Mouse (Mus musculus): Measurements from ENCODE around the gene Dennd2c. TPM values are rescaled to one million over a fixed set of nuclear protein-coding genes. Genes with fewer than 3 reads are reported as not detected.

Dennd2c gene
- 3.7 and 3.8 TPM in 2 replicates for polyA plus RNA-seq (2014; fragmentation: Nextera tagmentation; extraction: Ambion mirVana)

DNA sequence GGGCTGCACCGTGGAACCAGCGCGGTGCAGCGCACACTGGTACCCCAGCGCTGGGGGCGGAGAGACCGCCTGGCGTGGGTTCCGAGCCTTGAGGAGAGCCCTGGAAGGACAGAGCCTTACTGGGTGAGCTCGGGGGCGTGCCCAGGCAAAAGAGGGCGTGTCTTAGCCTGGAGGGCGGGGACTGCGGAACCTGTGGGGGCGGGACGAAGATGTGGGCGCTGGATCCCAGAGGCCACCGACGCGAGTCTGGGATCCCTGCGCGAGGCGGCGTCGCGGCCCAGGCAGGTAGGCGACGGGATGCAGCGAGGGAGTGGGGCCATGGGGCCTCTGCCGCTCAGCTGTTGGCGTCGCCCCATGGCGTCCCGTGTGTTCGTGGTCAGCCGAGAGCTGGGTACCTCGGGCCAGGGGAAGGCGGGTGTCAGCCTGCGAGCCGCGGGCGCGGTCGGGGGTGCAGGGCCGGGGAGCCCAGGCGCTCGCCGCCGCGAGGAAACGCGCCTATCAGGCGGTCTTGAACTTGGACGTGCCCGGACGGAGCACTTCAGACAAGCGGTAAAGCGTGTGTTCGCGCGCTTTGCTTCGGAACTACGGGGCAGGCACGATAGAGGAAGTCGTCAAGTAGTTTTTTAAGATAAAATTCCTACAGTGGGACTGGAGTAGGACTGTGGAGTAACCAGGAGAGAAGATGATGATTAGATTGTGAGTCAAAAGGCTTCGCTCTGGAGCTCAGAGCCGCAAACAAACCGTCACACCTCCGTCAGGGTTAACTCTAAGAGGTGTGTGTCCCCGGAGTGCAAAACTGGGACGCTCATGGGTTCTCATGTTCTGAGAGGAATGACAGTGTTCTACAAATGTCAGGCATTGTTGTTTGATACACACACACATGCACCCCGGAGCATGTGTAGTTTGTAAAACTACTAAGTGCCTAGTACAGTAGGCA is at the start of gene Dennd2c:
Gene Dennd2c, plus strand, starts transcription at position 151 of the 937 bp plus-strand sequence.
- peak within 1 kb of the TSS; percentile 52 for H3K4me3 ChIP-seq (ENCODE audit: low read depth, low read length)
- H3K36me3 ChIP-seq (ENCODE audit: control insufficient read depth, insufficient read depth, low read length): no peaks in the 10 kb centered on the region
- H3K27me3 ChIP-seq (ENCODE audit: control insufficient read depth, insufficient read depth, low read length): no peaks in the 10 kb centered on the region
- peak within 1 kb of the TSS; percentile 56 for H3K9ac ChIP-seq (ENCODE audit: low read length)
- H3K27ac ChIP-seq (replicated peaks; ENCODE audit: low read depth, low read length): no peak within 1 kb of the TSS
- peak; percentile 96 for DNase-seq (ENCODE audit: low spot score)
- H3K4me1 ChIP-seq (ENCODE audit: control insufficient read depth, insufficient read depth, low read length): peaks cover 3% of the 10 kb centered on the region; the same call in 1 of the 2 replicates
- under 1% methylated on average over 72 of the region's 72 CpGs for WGBS
- ATAC-seq (ENCODE audit: insufficient number of reproducible peaks, low FRiP score, low TSS enrichment, low read depth): peak; percentile 96
- H3K9me3 ChIP-seq (ENCODE audit: control insufficient read depth, low read length): no peaks in the 10 kb centered on the region
- H3K4me2 ChIP-seq (ENCODE audit: low read depth, severe bottlenecking): peak within 1 kb of the TSS; percentile 79

DNA sequence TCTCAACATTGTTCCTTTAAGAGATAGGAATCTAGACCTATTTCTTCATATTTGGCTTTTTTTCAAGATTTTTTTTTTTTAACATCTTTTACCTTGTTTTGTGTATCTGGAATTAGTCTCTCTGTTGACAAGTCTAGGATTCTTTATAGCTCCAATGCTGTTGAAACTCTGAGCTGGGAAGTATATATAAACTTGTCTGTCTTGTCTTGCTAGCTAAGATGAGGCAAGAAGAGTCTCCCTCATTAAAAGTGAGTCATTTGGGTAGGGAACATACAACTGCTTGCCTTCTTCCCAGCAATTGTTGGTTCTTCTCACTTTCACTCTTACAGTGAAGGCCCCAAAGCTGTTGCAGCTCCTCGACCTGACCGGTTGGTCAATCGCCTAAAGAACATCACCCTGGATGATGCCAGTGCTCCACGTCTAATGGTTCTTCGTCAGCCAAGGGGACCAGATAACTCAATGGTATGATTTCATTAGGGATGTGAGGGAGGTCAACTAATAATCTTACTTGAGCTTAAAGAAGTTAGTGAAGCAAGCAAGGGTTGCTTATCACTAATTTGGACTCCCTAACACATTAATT is 46.3 kb upstream of the Dennd2c start:
- ATAC-seq (ENCODE audit: insufficient number of reproducible peaks, low FRiP score, low TSS enrichment, low read depth) (no peak), DNase-seq (ENCODE audit: low spot score) (no peak)
- no peak overlapping the region for H3K27ac ChIP-seq (replicated peaks; ENCODE audit: low read depth, low read length)
- no peaks in the 10 kb centered on the region for H3K9me3 ChIP-seq (ENCODE audit: control insufficient read depth, low read length)
- no peaks in the 10 kb centered on the region for H3K4me1 ChIP-seq (ENCODE audit: control insufficient read depth, insufficient read depth, low read length)
- H3K4me2 ChIP-seq (ENCODE audit: low read depth, severe bottlenecking): no peak overlapping the region
- WGBS: 95% methylated on average over 5 of the region's 5 CpGs
- H3K36me3 ChIP-seq (ENCODE audit: control insufficient read depth, insufficient read depth, low read length): peaks cover 8% of the 10 kb centered on the region; the same call in 1 of the 2 replicates
- H3K27me3 ChIP-seq (ENCODE audit: control insufficient read depth, insufficient read depth, low read length): no peaks in the 10 kb centered on the region
- H3K4me3 ChIP-seq (ENCODE audit: low read depth, low read length): no peak overlapping the region
- no peak overlapping the region for H3K9ac ChIP-seq (ENCODE audit: low read length)

DNA sequence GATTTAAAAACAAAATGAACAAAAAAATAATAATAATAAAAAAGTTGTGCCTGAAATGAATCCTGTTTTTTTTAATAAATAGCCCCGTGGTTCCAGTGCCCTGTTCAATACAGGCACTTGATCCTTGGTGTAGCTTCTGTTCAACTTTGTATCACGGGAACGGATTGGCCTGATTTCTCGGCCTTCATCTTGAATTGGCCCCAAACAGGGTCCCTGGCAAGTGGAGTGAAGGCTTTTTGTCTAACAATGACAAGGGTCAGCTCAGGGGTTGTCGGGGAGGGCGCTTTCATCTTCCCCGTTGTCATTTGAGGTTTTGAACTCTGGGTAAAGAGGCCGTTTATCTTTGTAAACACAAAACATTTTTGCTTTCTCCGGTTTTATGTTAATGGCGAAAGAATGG is 44.7 kb upstream of the Dennd2c start:
- H3K36me3 ChIP-seq (ENCODE audit: control insufficient read depth, insufficient read depth, low read length): peaks cover 13% of the 10 kb centered on the region
- WGBS: 6% methylated on average over 10 of the region's 10 CpGs
- peak overlapping the region; percentile 83 for H3K4me2 ChIP-seq (ENCODE audit: low read depth, severe bottlenecking)
- H3K9ac ChIP-seq (ENCODE audit: low read length): no peak overlapping the region
- H3K27me3 ChIP-seq (ENCODE audit: control insufficient read depth, insufficient read depth, low read length): no peaks in the 10 kb centered on the region
- peak overlapping the region; percentile 69 for H3K4me3 ChIP-seq (ENCODE audit: low read depth, low read length)
- H3K27ac ChIP-seq (replicated peaks; ENCODE audit: low read depth, low read length): no peak overlapping the region
- no peaks in the 10 kb centered on the region for H3K9me3 ChIP-seq (ENCODE audit: control insufficient read depth, low read length)
- DNase-seq (ENCODE audit: low spot score) (no peak), ATAC-seq (ENCODE audit: insufficient number of reproducible peaks, low FRiP score, low TSS enrichment, low read depth) (peak; percentile 69)
- no peaks in the 10 kb centered on the region for H3K4me1 ChIP-seq (ENCODE audit: control insufficient read depth, insufficient read depth, low read length)

DNA sequence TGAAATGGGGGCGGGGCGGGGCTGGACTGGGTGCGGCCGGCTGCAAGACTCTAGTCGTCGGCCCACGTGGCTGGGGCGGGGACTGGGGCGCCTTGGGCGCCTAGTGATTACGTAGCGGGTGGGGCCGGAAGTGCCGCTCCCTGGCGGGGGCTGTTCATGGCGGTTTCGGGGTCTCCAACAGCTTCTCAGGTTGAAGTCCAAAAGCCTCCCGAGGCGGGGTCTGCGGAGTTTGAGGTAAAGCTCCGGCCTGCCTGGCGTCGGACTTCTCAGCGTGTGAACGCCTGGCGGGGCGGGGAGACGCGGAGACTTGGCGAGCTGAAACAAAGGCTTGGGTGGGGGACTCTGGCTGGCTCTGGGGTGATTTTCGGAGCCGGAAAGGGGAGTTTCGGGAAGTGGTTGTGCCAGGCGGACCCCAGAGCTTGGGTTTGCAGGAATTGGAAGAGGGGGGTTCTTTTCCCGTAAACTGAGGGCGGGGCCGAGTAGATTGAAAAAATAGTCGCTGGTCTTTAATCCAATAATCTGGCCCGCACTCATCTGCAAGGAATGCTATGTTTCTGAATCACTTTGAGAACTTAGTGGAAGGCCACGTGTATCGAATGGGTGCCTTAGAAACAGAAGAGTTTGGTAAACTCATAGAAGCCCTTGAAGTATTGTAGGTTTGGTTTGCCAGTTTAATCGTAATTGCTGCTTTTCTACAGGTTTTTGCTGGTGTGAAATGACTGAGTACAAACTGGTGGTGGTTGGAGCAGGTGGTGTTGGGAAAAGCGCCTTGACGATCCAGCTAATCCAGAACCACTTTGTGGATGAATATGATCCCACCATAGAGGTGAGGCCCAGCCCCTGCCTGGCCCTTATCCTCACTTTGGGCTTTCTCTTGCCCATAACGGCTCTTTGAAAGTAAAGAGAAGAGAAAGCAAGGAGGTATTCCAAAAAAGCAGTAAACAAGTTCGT is 43.9 kb upstream of the Dennd2c start, which contains the start of gene Nras:
Gene Nras, plus strand, starts transcription at position 79 of the 951 bp plus-strand sequence.
- peak; percentile 98 for DNase-seq (ENCODE audit: low spot score)
- Histone ChIP-seq H3K9me3 (ENCODE audit: control insufficient read depth, low read length) (no peaks in the 10 kb centered on the region), H3K27me3 (ENCODE audit: control insufficient read depth, insufficient read depth, low read length) (no peaks in the 10 kb centered on the region), H3K4me2 (ENCODE audit: low read depth, severe bottlenecking) (peak within 1 kb of the TSS; percentile 83), H3K4me1 (ENCODE audit: control insufficient read depth, insufficient read depth, low read length) (no peaks in the 10 kb centered on the region), H3K27ac (replicated peaks; ENCODE audit: low read depth, low read length) (peak within 1 kb of the TSS; percentile 93), H3K4me3 (ENCODE audit: low read depth, low read length) (peak within 1 kb of the TSS; percentile 69), H3K9ac (ENCODE audit: low read length) (peak within 1 kb of the TSS; percentile 93), H3K36me3 (ENCODE audit: control insufficient read depth, insufficient read depth, low read length) (peaks cover 17% of the 10 kb centered on the region)
- peak; percentile 98 for ATAC-seq (ENCODE audit: insufficient number of reproducible peaks, low FRiP score, low TSS enrichment, low read depth)
- WGBS: 3% methylated on average over 46 of the region's 46 CpGs

DNA sequence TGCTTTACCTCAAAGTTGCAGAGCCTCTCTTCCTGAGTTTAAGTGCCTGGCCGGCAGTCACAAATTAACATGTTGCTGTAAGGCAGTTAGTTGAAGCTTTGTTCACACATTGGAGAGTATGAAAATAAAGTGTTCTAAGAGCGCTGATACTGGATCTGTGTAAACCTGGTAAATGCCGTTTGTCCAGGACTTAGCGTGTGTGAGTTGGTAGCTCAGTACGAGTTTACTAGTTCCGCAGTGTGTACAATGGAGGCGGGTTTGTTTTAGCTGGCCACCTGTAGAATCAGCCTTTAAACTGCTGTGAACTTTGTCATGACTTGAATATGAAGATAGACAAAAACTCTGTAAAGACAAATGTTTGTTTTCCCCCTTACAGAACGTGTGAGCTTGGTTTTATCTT is 35.5 kb upstream of the Dennd2c start:
- H3K9me3 ChIP-seq (ENCODE audit: control insufficient read depth, low read length): no peaks in the 10 kb centered on the region
- no peak overlapping the region for H3K9ac ChIP-seq (ENCODE audit: low read length)
- H3K4me3 ChIP-seq (ENCODE audit: low read depth, low read length): no peak overlapping the region
- ATAC-seq (ENCODE audit: insufficient number of reproducible peaks, low FRiP score, low TSS enrichment, low read depth) (no peak), DNase-seq (ENCODE audit: low spot score) (no peak)
- H3K4me1 ChIP-seq (ENCODE audit: control insufficient read depth, insufficient read depth, low read length): no peaks in the 10 kb centered on the region
- 94% methylated on average over 8 of the region's 8 CpGs for WGBS
- no peak overlapping the region for H3K27ac ChIP-seq (replicated peaks; ENCODE audit: low read depth, low read length)
- H3K27me3 ChIP-seq (ENCODE audit: control insufficient read depth, insufficient read depth, low read length): no peaks in the 10 kb centered on the region
- peaks cover 23% of the 10 kb centered on the region for H3K36me3 ChIP-seq (ENCODE audit: control insufficient read depth, insufficient read depth, low read length)
- H3K4me2 ChIP-seq (ENCODE audit: low read depth, severe bottlenecking): no peak overlapping the region

DNA sequence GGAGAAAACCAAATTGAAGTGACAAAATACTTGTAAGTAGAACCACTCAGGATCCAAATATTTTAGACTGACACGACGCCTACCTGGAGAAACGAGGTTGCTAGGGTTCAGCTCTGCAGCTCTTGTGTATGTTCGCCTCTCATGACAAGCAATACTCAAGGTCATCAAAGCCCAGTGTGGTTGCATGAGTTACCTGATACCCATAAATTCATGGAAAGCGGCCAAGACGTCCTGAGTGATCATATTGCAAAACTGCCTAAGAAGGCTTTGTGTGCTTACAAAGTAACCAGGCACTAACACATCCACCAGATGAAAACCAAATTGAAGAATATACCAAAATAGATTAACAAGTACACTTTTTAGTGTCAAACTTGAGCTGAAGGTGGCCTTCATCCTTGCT is 33.4 kb upstream of the Dennd2c start:
- Histone ChIP-seq H3K9ac (ENCODE audit: low read length) (no peak overlapping the region), H3K36me3 (ENCODE audit: control insufficient read depth, insufficient read depth, low read length) (peaks cover 12% of the 10 kb centered on the region; the same call in 1 of the 2 replicates)

DNA sequence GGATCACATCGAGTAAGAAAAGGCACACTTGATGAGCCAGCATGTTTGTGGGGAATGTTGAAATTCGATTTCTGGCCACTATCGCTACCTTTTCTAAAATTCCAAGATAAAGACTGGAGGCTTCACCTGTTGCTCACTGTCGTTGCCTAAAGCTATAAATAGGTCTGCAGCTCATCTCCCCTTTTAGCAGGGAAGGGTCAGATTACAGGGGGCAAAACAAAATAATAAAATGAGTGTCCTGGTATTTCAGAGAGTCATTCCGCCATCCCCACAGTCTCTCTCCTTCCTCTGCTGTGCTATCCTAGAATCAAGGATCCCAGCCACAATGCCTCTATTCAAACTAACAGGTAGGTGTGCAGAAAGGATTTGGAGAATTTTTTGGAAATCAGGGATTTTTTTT is 28.6 kb upstream of the Dennd2c start, which contains the start of gene Ampd1:
Gene Ampd1, plus strand, starts transcription at position 244 of the 400 bp plus-strand sequence.
- Histone ChIP-seq H3K9ac (ENCODE audit: low read length) (no peak within 1 kb of the TSS), H3K36me3 (ENCODE audit: control insufficient read depth, insufficient read depth, low read length) (no peaks in the 10 kb centered on the region; the same call in 1 of the 2 replicates), H3K4me3 (ENCODE audit: low read depth, low read length) (no peak within 1 kb of the TSS), H3K4me1 (ENCODE audit: control insufficient read depth, insufficient read depth, low read length) (no peaks in the 10 kb centered on the region), H3K27me3 (ENCODE audit: control insufficient read depth, insufficient read depth, low read length) (no peaks in the 10 kb centered on the region), H3K4me2 (ENCODE audit: low read depth, severe bottlenecking) (no peak within 1 kb of the TSS), H3K27ac (replicated peaks; ENCODE audit: low read depth, low read length) (no peak within 1 kb of the TSS), H3K9me3 (ENCODE audit: control insufficient read depth, low read length) (no peaks in the 10 kb centered on the region)
- 76% methylated on average over 5 of the region's 5 CpGs for WGBS
- ATAC-seq (ENCODE audit: insufficient number of reproducible peaks, low FRiP score, low TSS enrichment, low read depth) (no peak), DNase-seq (ENCODE audit: low spot score) (no peak)

More for the DNA sequence above, 33.4 kb upstream of the Dennd2c start:
- Histone ChIP-seq H3K4me1 (ENCODE audit: control insufficient read depth, insufficient read depth, low read length) (no peaks in the 10 kb centered on the region), H3K27me3 (ENCODE audit: control insufficient read depth, insufficient read depth, low read length) (no peaks in the 10 kb centered on the region), H3K4me2 (ENCODE audit: low read depth, severe bottlenecking) (no peak overlapping the region), H3K9me3 (ENCODE audit: control insufficient read depth, low read length) (no peaks in the 10 kb centered on the region), H3K27ac (replicated peaks; ENCODE audit: low read depth, low read length) (no peak overlapping the region), H3K4me3 (ENCODE audit: low read depth, low read length) (no peak overlapping the region)
- ATAC-seq (ENCODE audit: insufficient number of reproducible peaks, low FRiP score, low TSS enrichment, low read depth) (no peak), DNase-seq (ENCODE audit: low spot score) (no peak)
- WGBS: 93% methylated on average over 6 of the region's 6 CpGs

Measured in limb, embryonic 11.5 days (tissue).